Mouse (Mus musculus) C2C12 (cell line): ENCODE measurements at regions not wholly inside any gene's neighbourhood (a gene's known extent, or its start where the extent isn't known, plus 50 kb on each side); places are given as distances from the start of the nearest gene placed in this dataset.

ENCODE experiments used
- CTCF ChIP-seq: IDR thresholded peaks from one replicate; pipeline ENCODE4 v1.5.1; 2011; ENCODE audit not compliant: control insufficient read depth, insufficient read depth, insufficient read length
- MAX ChIP-seq: IDR thresholded peaks from one replicate; pipeline ENCODE4 v1.6.1; 2011; ENCODE audit warnings: mild to moderate bottlenecking, control low read depth
- MYOD1 ChIP-seq: IDR thresholded peaks from one replicate; pipeline ENCODE4 v1.6.1; 2011; ENCODE audit warnings: low read depth; ENCODE audit not compliant: control insufficient read depth, insufficient read length
- MYOG ChIP-seq: IDR thresholded peaks from one replicate; pipeline ENCODE4 v1.6.1; 2011; ENCODE audit not compliant: control insufficient read depth, insufficient read length; ENCODE audit errors: extremely low read depth
- USF1 ChIP-seq: IDR thresholded peaks from one replicate; pipeline ENCODE4 v1.6.1; 2011; ENCODE audit warnings: low read depth, mild to moderate bottlenecking, control low read depth, moderate library complexity

GRCm38 (mm10) chr1:30460295-30460958 is 413.3 kb downstream of the Phf3 start:
- no peak for TF ChIP-seq CTCF
- TF ChIP-seq MYOG: no peak
- TF ChIP-seq USF1: no peak
- no peak for TF ChIP-seq MYOD1
- no peak for TF ChIP-seq MAX
